Mouse (Mus musculus): ENCODE measurements around the gene Mrps36. TPM values are rescaled to one million over a fixed set of nuclear protein-coding genes. Genes with fewer than 3 reads are reported as not detected.
"Not testable (repeated sequence)": the region's sequence is repeated elsewhere in the genome, so short reads cannot be mapped to it uniquely, and the experiment has no call there.

Mrps36 gene
- total RNA-seq (2021): 10 to 100 TPM; 49.0 to 58.9 TPM
- long read RNA-seq, experiment 1, transcript Mrps36-203 (4 exons, 701 nt): major isoform, 16 of 23 reads
- long read RNA-seq, experiment 1, partial matches to known transcripts: 1 of 23 reads
- long read RNA-seq, experiment 1, other reads (novel, unspliced or antisense): 3 of 23 reads
- long read RNA-seq, experiment 2, transcript Mrps36-202 (4 exons, 571 nt): minor isoform, 7 of 69 reads
- long read RNA-seq, experiment 2, transcript Mrps36-203 (4 exons, 701 nt): major isoform, 53 of 69 reads
- long read RNA-seq, experiment 2, partial matches to known transcripts: 0 of 69 reads
- long read RNA-seq, experiment 2, other reads (novel, unspliced or antisense): 7 of 69 reads

DNA sequence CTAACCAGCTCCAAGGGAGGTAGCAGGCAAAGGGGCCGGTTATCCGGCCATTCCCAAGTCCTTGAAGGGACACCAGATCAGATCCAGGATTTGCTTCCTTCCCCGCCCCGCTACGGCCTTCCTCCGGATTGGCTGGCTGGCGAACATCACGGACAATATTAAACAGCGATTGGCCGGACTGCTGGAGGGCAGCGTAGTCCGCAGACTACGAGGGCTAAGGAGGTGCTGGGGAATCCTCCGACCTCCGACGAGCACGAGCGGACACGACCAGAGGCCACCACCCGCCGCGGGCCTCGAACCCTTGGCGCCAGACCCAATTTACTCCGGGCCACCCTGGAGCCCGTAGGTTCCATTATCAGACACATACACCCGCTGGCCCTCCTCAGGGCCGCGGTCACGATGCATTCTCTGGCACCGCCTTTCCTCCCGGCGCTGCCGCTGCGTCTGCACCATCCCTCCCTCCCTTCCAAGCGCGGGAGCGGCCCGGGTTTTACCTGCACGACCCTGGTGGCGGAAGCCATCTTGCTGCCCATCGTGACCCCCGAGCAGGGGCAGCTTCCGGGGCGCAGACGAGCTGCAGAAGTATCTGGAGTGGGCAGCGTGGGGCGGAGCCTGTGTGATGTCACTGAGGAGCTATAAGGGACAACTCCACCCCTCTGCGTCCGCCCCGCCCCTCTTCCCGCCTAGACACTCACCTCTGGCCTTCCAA lies at the start of gene Mrps36:
Mrps36 (minus strand) TSS at position 624 of the 709 bp plus-strand sequence.
- DNase-seq (ENCODE audit: low spot score in 2 of 2): peak; percentile 87 to 92

DNA sequence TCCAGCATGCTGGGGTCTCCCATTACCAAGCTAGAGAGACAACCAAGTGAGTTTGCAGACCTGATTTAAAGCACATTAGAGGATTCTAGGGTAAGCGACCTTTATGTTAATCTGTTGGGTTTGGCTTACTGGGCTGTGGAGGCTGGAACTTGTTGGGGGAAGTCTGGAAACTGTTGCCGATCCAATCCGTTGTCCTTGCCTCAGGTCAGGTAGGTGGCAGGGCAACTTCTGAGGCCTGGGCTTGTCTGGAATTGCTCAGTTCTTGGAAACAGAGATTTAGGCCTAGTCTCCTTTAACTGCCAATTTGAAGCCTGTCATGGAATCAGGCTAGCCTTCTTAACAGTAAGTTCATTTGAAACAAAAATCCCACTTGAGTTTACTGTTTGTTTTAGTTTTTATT lies 44.6 kb upstream of the Mrps36 start:
- no peak for DNase-seq (ENCODE audit: low spot score in 2 of 2)

DNA sequence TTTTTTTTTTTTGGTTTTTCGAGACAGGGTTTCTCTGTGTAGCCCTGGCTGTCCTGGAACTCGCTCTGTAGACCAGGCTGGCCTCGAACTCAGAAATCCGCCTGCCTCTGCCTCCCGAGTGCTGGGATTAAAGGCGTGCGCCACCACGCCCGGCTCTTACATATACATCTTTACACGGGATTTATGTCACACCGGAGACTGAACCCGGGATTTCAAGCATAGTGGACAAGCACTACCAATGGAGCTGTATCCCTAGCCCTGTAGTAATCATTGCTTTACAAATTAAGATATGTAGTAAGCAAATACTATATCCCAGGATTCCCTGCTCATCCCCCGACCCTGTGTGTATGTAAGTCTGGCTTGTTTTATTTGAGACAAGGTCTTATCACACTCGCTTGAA lies 43.6 kb upstream of the Mrps36 start:
- DNase-seq (ENCODE audit: low spot score in 2 of 2): not testable (repeated sequence)

DNA sequence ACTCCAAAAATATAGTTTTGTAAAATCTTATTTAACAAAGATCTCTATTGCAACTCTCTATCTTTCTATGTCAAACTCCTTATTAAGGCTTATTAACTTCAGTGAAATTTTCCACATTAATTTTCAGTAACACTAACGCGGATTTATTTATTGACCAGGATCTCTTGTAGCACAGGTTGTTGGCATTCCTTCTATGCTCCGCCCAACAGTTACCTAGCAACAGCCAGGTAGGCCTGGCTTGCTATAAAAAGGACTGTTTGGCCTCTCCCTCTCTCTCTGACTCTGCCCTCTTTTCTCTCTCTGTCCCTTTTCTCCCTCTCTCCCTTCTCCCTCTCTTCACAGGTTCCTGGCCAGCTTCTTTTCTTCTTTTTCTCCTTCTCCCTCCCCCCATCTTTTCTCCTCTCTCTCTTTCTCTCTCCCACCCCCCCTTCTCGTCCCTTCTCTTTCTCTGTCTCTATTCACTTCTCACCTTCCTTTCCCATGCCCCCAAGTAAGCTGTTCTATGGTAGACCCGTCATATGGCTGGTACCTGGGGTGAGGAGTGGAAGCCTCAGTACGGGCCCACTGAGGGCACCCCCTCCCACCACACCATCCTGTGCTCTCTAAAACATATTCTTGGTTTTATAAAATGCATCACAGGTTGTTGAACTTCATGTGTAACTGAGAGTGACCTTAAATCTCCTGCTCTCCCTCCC lies 43.0 kb upstream of the Mrps36 start:
- no peak for DNase-seq (ENCODE audit: low spot score in 2 of 2)

DNA sequence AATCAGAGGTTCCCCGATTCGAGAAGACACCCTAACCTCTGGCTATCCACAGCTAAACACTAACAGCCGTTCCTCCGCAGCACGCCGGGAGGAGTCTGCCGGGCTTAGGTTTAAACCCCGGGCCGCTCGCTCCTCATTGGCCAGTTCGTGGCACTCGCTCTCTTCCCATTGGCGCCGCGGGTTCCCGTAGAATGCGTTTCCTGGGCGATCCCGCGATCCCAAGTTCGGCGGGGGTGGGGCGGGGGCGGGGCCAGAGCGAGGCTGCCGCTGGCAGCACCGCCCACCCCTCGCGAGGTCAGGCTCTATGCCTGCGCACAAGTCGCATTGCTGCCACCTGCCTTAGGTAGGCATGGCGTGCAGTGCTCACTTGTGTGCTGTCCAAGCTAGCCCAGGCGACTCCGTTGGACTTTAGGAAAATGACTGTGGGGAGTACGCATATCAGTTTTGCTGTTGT lies 42.0 kb upstream of the Mrps36 start, which contains the start of gene Ccnb1:
Ccnb1 (minus strand) TSS at position 157 of the 454 bp plus-strand sequence.
- DNase-seq (ENCODE audit: low spot score in 2 of 2): peak; percentile 85 to 90

DNA sequence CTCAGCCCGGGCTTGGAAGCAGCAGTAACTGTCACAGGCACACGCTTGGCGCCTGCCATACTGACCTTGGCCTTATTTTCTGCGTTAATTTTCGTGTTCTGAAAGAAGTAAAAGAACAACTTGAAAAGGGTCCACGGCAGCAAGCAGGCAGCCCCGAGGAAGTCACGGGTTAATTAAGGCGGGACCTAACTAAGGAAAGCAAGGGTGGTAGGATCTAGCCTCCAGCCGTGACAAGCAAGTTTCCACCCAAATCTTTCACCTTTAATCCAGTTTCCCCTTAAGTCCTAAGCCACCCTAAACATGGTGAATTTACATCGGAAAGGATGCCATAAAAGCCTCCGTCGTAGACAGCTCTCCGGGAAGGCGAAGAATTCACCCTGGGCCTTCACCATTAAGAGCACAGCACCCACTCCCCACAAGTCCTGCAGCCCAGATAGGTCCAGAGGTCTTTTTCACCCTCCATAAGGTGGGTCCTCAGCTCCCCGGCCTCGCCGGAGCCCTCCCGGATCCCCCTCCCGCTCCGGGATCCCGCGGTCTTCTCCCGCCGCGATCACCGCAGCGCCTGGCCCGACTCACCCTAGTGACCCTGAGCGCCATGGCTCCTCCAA lies 41.5 kb upstream of the Mrps36 start:
- DNase-seq (ENCODE audit: low spot score in 2 of 2): no peak

DNA sequence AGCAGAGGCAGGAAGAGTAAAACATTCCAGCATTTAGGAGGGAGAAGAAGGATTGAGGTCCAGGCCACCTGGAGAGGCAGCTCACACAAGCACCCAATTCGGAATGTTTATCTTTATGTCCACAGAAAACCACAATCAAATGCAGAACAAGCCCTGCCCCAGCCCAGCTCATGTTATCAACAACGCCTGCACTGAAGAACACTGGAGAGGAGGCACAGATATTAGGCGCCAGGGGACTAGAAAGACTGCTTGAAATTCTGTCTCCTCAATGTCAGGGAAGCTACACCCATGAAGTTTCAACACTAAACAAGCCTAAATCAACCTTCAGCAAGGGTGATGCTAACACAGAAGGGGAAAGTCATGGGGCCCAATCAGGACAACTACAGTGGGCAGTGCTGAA lies 33.0 kb upstream of the Mrps36 start:
- DNase-seq (ENCODE audit: low spot score in 2 of 2): no peak

DNA sequence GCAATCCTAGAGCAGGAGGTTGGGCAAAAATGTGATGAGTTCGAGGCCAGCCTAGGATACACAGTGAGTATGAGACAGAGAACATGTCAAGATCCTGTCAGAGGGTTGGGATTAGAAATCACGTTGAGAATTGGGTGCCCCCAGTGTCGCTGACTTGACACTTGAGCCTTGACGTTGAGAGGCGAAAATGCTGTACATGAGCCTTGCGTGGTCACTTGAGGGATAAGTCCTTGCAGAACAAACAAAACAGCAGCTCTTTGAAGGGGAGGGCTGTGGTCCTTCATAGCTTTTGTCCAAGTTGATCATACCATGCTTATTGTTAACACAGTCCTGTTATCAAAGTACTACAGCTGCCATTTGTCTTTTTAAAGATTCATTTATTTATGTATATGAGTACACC lies 32.3 kb upstream of the Mrps36 start:
- DNase-seq (ENCODE audit: low spot score in 2 of 2): no peak

DNA sequence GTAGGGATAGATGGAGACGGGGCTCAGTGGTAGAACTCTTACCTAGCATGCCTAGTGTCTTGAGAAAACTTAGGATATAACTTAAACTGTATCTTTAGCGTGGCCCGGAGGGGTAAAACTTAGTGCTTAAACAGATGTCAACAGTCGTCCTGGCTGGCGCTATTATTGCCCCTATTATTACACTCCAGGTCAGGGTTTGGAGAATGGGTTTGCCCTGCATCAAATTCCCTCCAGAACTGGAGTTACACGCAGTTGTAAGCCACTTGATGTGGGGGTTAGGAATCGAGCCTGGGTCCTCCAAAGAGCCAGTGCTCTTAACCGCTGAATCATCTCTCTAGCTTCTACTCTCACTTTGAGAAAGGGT lies 31.6 kb upstream of the Mrps36 start:
- no peak for DNase-seq (ENCODE audit: low spot score in 2 of 2)

DNA sequence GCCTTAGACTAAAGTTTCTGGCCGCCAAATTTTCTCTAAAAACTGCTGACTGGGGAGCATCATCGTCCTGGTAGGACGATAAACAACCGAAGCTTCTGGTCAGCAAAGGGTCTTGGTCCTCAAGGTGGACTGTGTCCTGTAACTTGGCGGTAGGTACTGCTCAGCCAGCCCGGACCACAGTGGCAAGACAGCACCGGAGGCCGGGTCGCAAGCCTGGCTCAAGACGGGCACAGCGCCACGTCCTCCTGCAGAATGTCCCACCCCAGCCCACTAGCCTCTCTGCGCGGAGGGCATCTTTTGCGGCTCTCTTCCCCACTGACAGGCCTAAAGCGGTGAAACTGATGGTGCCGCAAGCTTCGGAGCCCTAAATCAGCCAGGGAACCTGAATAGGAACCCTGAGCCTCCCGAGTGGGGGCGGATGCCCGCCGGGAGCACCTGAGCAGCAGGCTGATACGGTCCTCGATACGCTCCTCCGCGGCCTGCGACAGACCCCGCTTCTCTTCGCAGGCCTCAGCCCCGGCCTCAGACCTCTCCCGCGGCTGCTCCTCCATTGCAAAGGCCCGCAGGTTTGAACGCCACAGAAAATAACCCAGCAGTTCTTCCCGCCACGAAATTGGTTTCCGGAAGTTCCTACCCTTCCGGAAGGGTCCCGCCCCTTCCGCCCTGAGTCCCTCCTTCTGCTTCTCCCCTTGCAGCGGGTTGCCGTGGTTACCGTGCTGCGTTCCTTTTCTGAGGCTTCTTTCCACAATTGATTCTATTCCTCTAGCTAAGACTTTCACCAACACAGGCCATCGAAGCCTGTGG lies 31.0 kb upstream of the Mrps36 start, which contains the start of gene Cenph:
Cenph (minus strand) TSS at position 648 of the 804 bp plus-strand sequence.
- DNase-seq (ENCODE audit: low spot score in 2 of 2): peak; percentile 55 to 77

DNA sequence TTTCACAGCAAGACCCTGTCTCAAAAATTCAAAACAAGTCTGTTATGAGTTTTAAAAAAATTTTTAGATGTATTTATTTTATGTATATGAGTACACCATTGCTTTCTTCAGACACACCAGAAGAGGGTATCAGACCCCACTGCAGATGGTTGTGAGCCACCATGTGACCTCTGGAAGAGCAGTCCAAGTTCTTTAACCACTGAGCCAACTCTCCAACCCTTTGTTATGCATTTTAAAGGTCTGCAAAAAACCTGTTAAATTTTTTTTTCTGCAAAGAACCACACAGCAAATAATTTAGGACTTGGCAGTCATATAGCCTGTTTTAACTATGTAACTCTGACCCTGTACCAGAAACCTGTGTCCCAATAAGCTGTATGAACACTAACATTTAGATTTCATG lies 30.2 kb upstream of the Mrps36 start:
- no peak for DNase-seq (ENCODE audit: low spot score in 2 of 2)

DNA sequence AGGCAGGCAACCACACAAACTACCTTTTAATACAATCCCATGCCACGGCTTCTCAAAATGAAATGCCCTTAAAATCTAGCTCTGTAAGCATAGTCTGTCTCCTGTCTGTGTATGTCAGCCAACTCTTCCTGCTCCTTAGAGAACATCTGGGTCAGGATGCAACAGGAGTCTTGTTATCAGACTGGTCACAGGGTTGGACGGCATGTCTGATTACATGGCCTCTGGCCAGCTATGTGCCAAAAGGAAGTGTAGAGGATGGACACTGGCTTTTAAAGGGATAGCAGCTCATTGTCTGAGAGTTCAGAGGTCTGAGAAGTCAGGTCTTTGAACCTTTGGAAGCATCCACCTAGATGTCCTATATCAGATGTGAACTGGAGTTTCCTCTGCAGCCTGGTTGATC lies 10.9 kb upstream of the Mrps36 start:
- no peak for DNase-seq (ENCODE audit: low spot score in 2 of 2)

DNA sequence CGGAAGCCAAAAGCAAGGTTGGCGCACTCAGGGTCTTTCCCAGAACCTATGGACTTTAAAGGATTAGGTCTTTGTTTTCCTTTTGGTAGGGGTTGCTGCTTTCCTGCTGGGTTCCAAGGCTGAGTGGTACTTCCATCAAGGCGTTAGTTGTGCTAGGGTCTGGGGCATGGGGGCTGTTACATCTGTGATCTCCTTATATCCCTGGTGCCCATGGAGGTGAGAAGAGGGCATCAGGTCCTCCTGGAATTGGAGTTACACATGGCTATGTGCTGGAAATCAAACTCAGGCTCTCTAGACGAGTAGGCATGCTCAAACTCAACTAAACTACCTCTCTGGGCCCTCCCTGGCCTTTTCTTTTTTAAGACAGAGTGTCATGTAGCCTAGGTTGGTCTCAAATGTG lies 9.7 kb upstream of the Mrps36 start:
- DNase-seq (ENCODE audit: low spot score in 2 of 2): no peak

DNA sequence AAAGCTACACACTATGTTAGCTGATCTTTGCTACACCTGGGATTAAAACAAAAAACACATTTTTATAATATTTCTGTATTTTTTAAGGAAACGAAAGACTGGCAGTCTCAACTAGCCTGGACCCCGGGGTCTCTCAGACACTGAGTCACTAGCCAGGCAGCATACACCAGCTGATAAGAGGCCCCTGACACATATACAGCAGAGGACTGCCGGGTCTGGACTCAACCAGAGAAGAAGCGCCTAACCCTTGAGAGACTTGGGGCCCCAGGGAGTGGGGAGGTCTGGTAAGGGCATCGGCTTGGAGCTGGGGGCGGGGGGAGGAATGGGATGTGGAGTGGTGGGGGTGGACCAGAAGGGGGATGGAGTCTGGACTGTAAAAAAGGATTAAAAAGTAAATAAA lies 8.6 kb upstream of the Mrps36 start:
- no peak for DNase-seq (ENCODE audit: low spot score in 2 of 2)

DNA sequence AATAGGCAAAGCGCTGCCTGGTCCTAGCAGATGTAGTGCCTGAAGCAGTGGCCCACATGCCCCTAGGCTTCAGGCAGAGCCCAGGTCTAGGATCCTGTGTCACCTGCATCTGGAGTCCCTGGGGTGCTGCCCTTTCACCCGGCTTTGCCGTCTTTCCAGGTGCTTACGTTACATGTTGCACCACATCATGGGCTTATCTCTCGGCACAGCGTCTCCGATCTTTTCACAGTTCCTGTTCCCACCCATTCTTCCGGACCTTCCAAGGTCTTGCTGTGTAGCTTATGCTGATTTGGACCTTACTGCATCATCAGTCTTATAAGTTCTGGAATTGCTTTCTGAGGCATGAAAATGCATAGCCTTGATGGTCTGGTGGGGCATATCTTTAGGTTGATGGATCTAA lies 8.1 kb upstream of the Mrps36 start:
- DNase-seq (ENCODE audit: low spot score in 2 of 2): no peak

DNA sequence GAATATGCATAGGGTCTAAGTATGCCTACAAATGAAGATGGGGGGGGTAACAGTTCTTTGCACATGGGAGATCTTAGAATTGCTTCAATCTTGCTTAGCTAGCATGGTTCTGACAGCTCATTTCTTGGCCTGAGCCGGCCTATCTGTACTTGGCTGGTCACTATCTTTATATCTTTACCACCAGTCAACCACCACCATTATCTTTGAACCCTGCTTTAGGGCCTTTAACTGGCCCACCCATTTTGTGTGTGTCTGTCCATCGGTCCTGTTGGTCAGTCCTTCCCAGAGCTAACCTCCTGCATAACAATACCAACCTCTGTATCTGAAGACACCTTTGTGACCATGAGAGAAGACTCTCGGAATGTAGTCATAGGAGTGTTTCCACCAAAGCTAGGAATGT lies 6.9 kb upstream of the Mrps36 start:
- no peak for DNase-seq (ENCODE audit: low spot score in 2 of 2)

DNA sequence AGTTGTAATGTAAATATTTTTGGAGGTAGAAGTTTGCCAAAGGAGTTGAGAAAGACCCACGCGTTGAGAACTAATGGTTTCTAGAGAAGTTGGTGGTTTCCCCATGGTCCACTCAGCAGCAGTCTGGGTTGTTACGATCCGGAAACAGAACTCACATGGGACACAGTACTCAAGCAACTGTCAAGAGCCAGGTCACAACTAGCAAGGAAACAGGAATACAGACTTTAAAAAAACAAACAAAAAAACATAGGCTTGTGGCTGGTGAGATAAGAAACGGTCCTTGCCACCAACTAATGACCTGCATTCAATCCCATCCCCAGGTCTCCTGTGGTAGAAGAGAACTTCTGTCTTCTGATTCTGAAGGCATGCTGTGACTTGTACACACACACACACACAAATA lies 6.3 kb upstream of the Mrps36 start:
- DNase-seq (ENCODE audit: low spot score in 2 of 2): no peak

DNA sequence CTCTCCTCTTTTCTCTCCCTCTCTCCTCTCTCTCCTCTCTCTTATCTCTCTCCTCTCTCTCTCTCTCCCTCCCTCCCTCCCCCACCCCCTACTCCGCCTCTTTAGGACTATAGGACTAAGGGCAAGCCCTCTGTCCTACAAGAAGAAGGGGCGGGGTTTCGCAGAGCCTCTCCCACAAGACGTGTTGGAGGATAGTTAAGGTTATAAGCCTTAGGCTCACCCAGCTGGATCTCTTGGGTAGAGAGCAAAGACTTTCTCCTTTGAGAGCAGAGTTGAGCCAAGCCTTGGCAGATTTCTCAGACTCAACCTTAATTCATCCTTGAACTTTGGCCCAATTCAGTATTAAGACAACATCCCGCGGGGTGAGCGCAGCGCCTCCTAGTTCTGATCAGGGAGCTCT lies 4.2 kb upstream of the Mrps36 start:
- DNase-seq (ENCODE audit: low spot score in 2 of 2): no peak

DNA sequence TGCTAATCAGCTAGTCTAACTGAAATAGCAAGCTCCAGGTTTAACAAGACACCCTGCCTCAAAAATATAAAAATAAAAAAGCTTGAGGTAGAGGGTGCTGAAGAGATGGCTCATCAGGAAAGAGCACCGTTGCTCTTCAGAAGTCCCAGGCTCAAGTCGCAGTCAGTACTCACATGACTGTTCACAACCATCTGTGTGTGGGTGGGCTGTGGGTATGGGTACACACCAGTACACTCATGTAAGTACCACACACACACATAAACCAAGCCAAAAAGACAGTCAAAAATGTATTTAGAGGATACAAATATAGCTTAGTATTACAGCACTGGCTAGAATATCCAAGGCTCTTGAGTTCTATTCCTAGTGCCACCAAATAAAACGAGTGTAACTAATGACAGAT lies 1.6 kb upstream of the Mrps36 start:
- DNase-seq (ENCODE audit: low spot score in 2 of 2): peak in 1 of 2 experiments; percentile 40

DNA sequence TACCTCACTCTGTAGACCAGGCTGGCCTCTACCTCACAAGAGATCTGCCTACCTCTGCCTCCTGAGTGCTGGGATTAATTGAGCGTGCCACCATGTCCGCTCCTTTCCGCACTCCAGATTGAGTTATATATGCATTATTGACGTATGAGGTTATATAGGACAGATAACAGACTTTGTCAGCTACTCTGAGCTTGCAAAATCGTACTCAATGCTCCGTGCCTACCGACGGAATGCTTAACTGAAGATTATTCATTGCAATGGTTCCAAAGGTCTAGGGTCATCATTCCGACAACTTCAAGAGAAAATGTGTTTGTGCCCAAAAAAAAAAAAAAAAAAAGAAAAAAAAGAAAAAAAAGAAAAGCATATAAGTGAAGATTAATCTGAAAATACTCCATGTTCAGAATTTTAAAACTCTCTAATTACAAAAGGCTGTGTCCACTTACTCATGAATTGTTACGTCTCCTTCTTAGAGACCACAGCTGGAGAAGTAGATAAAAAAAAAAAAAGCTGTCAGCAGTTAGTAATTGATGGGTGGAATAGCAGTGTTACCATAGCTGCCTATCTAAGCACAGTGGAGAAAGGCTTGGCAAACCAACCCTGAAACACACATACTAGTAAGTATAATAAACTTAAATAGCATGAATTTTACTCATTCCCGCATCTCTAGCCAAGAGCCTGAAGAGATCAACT lies 968 bp downstream of the Mrps36 start:
- no peak for DNase-seq (ENCODE audit: low spot score in 2 of 2)

All from layer of hippocampus, postnatal 14 days (tissue).